In the genomic region with DNA sequence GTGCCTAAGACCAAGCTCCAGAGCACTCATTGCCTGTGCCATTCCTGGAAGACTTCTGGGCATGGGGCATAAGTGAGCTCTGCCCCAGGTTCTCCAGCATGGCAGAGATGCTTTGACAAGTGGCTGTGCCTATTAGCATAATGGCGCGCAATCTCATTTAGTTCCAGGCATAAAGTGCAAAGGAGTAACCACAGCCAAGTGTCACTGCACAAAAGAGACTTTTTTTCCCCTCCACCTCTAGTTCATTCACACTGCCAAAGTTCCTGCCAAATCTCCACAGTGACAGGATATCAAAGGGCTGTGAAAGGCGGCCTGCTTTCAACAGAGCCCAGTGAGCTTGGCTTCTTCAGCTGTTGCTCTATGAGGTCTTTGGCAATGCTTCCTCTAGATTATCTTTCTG, we compare ENCODE assay signal across 10 mouse cellular contexts.
A peak's percentile ranks its signal among the peaks of the same experiment; 100 is the strongest.
DNase-seq lines count a peak whose midpoint lies in the region; ATAC-seq and TF ChIP-seq lines count a peak whose summit lies in the region.
"Had no signal": no experiment of that assay in that cellular context is flagged by ENCODE, and none has a peak within 500 bp of the region (broad histone marks: within the 10 kb centered on the region; RNA-seq: fewer than 3 reads in every experiment).

No protein-coding gene starts in this region.

- H3K27me3 ChIP-seq in cerebellum, adult 2 months (ENCODE audit: control insufficient read depth, insufficient read depth, low read length), result no peaks in the 10 kb centered on the region
- H3K27me3 ChIP-seq in midbrain, embryonic 13.5 days, result no peaks in the 10 kb centered on the region
- no peaks in the 10 kb centered on the region for H3K27me3 ChIP-seq in kidney, adult 2 months (replicated peaks; ENCODE audit: control insufficient read depth, insufficient read depth, low read length)

- peaks cover 5% of the 10 kb centered on the region for H3K4me1 ChIP-seq in cerebellum, adult 2 months (ENCODE audit: control insufficient read depth, insufficient read depth, low read length)
- H3K4me1 ChIP-seq in midbrain, embryonic 13.5 days (replicated peaks), result peaks cover 7% of the 10 kb centered on the region
- no peaks in the 10 kb centered on the region for H3K4me1 ChIP-seq in kidney, adult 2 months (ENCODE audit: control insufficient read depth, insufficient read depth, low read length)

- no peak for TF ChIP-seq CTCF in cerebellum, adult 2 months (IDR thresholded peaks at IDR 0.05; ENCODE audit: borderline replicate concordance, insufficient read depth, low read depth, low read length)
- TF ChIP-seq CTCF in kidney, adult 2 months (conservative IDR thresholded peaks at IDR 0.05; ENCODE audit: insufficient read depth, insufficient read length, low read depth, low read length), result no peak

- H3K9me3 ChIP-seq in midbrain, embryonic 13.5 days, result no peaks in the 10 kb centered on the region

- no peak overlapping the region for H3K4me2 ChIP-seq in midbrain, embryonic 13.5 days (replicated peaks)

- no peak overlapping the region for H3K4me3 ChIP-seq in cerebellum, adult 2 months (replicated peaks; ENCODE audit: insufficient read depth, low read depth, low read length)
- no peak overlapping the region for H3K4me3 ChIP-seq in midbrain, embryonic 13.5 days (replicated peaks)
- no peak overlapping the region for H3K4me3 ChIP-seq in kidney, adult 2 months (ENCODE audit: insufficient read depth, low read depth, low read length)

- ATAC-seq in midbrain, embryonic 13.5 days, result peak; percentile 88
- ATAC-seq: liver, postnatal 0 days had no signal

- H3K36me3 ChIP-seq in midbrain, embryonic 13.5 days, result no peaks in the 10 kb centered on the region
- H3K36me3 ChIP-seq in kidney, adult 2 months (ENCODE audit: control insufficient read depth, insufficient read depth, low read length), result no peaks in the 10 kb centered on the region

- no peak overlapping the region for H3K9ac ChIP-seq in midbrain, embryonic 13.5 days (replicated peaks)
- H3K9ac ChIP-seq: liver, postnatal 0 days had no signal

- TF ChIP-seq POLR2A in cerebellum, adult 2 months (IDR thresholded peaks at IDR 0.05; ENCODE audit: borderline replicate concordance, insufficient read depth, low read length), result no peak
- no peak for TF ChIP-seq POLR2A in kidney, adult 2 months (IDR thresholded peaks at IDR 0.05; ENCODE audit: low read depth, low read length)

- 7% methylated on average over 3 of the region's 3 CpGs for WGBS in cerebellum, adult 2 months
- WGBS in midbrain, embryonic 13.5 days, result 14% methylated on average over 3 of the region's 3 CpGs
- WGBS in kidney, adult 2 months, result 76% methylated on average over 3 of the region's 3 CpGs

- H3K27ac ChIP-seq in cerebellum, adult 2 months (ENCODE audit: insufficient read depth, low read length), result peak overlapping the region; percentile 75; the same call in 1 of the 2 replicates
- no peak overlapping the region for H3K27ac ChIP-seq in midbrain, embryonic 13.5 days
- no peak overlapping the region for H3K27ac ChIP-seq in kidney, adult 2 months (ENCODE audit: insufficient read depth, low read depth, low read length)

- peak; percentile 7 for DNase-seq in layer of hippocampus, adult 11-12 months (ENCODE audit: low spot score)
- no peak for DNase-seq in layer of hippocampus, postnatal 25 days (ENCODE audit: extremely low spot score in 1 of 2, low spot score in 1 of 2)
- DNase-seq in cerebellum, adult 2 months, result peak; percentile 70 to 93
- DNase-seq in heart, postnatal 4 days, result peak; percentile 32
- no peak for DNase-seq in thymus, postnatal 10 days (ENCODE audit: low spot score in 2 of 2)
- no peak for DNase-seq in kidney, adult 2 months
- no peak for DNase-seq in kidney, postnatal 14 days
- DNase-seq: kidney, adult 11 months; liver, postnatal 0 days had no signal

Comparison
In these comparisons a context has a peak if more than half of its experiments do, and no peak if none do; other contexts are left out.
1. DNase-seq: peak in layer of hippocampus, adult 11-12 months (single experiment), cerebellum, adult 2 months (2 of 2) and heart, postnatal 4 days (single experiment); none in layer of hippocampus, postnatal 25 days (0 of 2), thymus, postnatal 10 days (0 of 2), kidney, adult 2 months (single experiment) and kidney, postnatal 14 days (single experiment).